Mouse (Mus musculus): ENCODE measurements around the gene Mettl8. TPM values are rescaled to one million over a fixed set of nuclear protein-coding genes. Genes with fewer than 3 reads are reported as not detected.

The Mettl8 gene
- polyA plus RNA-seq, 1 experiment from 2014 or later = 22.9 TPM

DNA sequence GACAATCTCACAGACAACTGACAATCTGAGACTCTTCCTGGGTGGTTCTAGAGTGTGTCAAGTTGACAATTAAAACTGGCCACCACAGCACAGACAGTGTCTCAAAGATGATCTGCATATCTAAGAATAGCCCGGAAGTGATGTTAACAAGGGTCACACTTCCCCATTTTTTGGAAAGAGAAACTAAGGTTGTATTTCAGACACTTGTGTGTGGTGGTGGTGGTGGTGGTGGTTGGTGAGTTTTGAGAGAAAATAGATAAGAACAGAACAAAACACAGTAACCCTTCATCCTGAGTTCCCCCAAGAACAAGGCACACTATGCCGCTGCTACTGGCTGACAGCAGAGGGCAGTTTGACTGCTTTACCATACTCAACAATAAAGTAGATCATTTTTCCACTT is 90.6 kb downstream of the Mettl8 start:
- H3K27me3 ChIP-seq (ENCODE audit: low read depth, poor library complexity, severe bottlenecking) = no peaks in the 10 kb centered on the region
- no peak overlapping the region for H3K27ac ChIP-seq
- WGBS = 92% methylated on average over 2 of the region's 2 CpGs
- H3K9me3 ChIP-seq (replicated peaks) = no peaks in the 10 kb centered on the region
- no peak overlapping the region for H3K4me3 ChIP-seq
- peaks cover 10% of the 10 kb centered on the region; the same call in 1 of the 2 replicates for H3K36me3 ChIP-seq
- no peak for DNase-seq (ENCODE audit: low spot score)
- no peaks in the 10 kb centered on the region for H3K4me1 ChIP-seq

- 87% methylated on average over 1 of the region's 1 CpGs for WGBS
- Histone ChIP-seq H3K27ac (no peak overlapping the region), H3K4me3 (no peak overlapping the region), H3K4me1 (no peaks in the 10 kb centered on the region; the same call in 1 of the 2 replicates), H3K9me3 (replicated peaks) (no peaks in the 10 kb centered on the region), H3K27me3 (ENCODE audit: low read depth, poor library complexity, severe bottlenecking) (no peaks in the 10 kb centered on the region), H3K36me3 (peaks cover 10% of the 10 kb centered on the region; the same call in 1 of the 2 replicates)
- no peak for DNase-seq (ENCODE audit: low spot score)
These were observed 92.5 kb downstream of the Mettl8 start for GRCm38 (mm10) chr2:70962921-70963320.

DNA sequence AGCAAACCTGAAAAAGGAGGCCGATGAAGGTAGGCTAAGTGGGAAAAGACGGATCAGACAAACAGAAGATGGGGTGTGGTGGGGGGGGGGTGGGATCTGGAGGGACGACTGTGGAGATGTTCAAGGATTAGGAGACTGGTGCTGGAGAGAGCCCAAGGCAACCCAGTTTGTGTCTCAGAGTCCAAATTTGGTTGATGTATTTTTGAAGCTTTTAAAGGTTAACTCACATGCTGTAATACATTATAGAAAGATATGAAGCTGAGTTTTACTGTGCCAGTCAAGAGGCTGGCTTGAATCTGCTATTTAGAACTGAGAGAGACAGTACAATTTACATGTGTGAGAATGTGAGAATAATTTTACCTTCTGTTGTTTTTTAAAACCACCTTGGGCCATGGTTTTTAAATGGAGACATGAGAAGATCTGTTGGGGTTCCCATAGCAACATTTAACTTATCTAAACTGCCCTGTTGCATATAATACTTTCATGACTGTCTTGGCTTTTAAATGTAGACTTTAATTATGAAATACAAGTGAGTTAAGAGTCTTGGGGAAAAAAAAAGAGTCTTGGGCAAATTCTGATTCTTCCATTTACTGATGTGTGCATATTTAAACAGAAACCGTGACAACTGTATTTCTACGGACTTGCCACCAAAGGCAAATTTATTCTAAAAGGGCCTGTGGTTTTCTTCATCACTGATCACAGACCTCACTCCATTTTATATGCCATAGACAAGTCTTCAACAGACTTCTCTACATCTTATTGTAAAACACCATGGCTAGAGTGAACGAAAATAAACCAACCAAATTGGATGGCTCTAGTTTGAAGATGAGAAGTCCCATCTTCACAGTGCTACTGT is 94.1 kb downstream of the Mettl8 start:
- no peak overlapping the region for H3K27ac ChIP-seq
- no peak overlapping the region for H3K4me3 ChIP-seq
- H3K4me1 ChIP-seq = no peaks in the 10 kb centered on the region; the same call in 1 of the 2 replicates
- H3K27me3 ChIP-seq (ENCODE audit: low read depth, poor library complexity, severe bottlenecking) = no peaks in the 10 kb centered on the region
- 85% methylated on average over 6 of the region's 6 CpGs for WGBS
- H3K9me3 ChIP-seq (replicated peaks) = no peaks in the 10 kb centered on the region
- peaks cover 10% of the 10 kb centered on the region; the same call in 1 of the 2 replicates for H3K36me3 ChIP-seq
- no peak for DNase-seq (ENCODE audit: low spot score)

DNA sequence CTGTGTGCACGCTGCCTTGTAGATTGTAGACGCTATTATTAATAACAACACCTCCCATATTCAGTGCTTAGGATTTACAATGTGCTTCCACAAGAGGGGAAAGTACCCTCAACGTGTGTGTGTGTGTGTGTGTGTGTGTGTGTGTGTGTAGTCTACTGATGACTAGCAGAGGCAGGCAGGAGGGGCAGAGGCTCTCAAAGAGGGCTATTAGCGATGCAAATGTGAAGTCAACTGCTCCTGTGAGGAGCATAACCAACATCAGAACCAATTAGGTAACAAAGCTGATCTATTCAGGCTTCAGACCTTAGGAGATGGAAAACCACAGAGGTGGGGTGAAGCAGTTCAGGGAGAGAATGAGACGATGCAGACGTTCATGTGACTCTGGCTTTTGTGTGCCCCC is 95.3 kb downstream of the Mettl8 start:
- Histone ChIP-seq H3K36me3 (peaks cover 7% of the 10 kb centered on the region; the same call in 1 of the 2 replicates), H3K9me3 (replicated peaks) (no peaks in the 10 kb centered on the region), H3K4me3 (no peak overlapping the region), H3K27me3 (ENCODE audit: low read depth, poor library complexity, severe bottlenecking) (no peaks in the 10 kb centered on the region), H3K4me1 (no peaks in the 10 kb centered on the region; the same call in 1 of the 2 replicates), H3K27ac (no peak overlapping the region)
- WGBS = 79% methylated on average over 6 of the region's 6 CpGs
- DNase-seq (ENCODE audit: low spot score) = no peak

DNA sequence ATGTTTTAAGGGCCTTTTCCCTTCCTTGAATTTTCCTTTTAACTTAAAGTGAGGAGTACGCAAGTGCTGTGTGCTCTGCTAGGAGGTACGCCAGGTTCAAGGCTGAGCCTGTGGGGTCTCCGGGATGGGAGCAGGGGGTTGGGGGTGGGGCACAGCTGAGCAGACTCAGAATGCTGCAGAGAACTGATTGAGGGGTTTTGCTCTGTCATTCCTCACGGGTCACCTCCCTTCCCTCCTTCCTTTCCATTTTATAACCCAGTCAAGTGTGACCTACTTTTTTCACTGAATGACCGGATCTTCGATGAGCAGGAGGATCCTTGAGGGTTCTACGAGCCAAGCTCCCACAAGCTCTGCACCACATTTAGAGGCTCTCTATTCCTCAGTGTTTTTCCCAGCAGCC is 96.0 kb downstream of the Mettl8 start:
- H3K36me3 ChIP-seq = peaks cover 2% of the 10 kb centered on the region; the same call in 1 of the 2 replicates
- H3K27ac ChIP-seq = no peak overlapping the region
- H3K27me3 ChIP-seq (ENCODE audit: low read depth, poor library complexity, severe bottlenecking) = no peaks in the 10 kb centered on the region
- H3K9me3 ChIP-seq (replicated peaks) = no peaks in the 10 kb centered on the region
- no peaks in the 10 kb centered on the region; the same call in 1 of the 2 replicates for H3K4me1 ChIP-seq
- no peak for DNase-seq (ENCODE audit: low spot score)
- whole genome bisulfite sequencing = 70% methylated on average over 7 of the region's 7 CpGs
- no peak overlapping the region for H3K4me3 ChIP-seq

DNA sequence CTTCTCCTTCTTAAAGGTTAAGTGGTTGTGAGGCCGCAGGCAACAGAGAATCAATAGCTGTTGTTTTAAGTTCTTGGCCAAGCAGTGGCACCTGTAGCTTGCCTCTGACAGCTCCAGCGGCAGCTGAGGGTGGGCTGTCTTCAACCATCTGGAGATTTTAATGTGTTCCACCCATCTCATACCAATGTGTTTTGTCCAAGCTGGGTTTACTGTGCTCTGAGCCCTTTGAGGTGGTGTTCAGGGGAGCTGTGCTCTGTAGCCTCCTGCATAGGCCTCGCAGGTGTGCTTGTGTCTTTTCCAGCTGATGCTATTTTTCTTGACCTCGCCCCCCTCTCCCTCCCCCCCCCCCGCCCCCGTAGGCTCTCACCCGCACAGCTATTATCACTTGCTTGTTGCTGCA is 96.8 kb downstream of the Mettl8 start:
- H3K9me3 ChIP-seq (replicated peaks) = no peaks in the 10 kb centered on the region
- no peak overlapping the region for H3K27ac ChIP-seq
- no peaks in the 10 kb centered on the region; the same call in 1 of the 2 replicates for H3K4me1 ChIP-seq
- no peaks in the 10 kb centered on the region for H3K36me3 ChIP-seq
- no peaks in the 10 kb centered on the region for H3K27me3 ChIP-seq (ENCODE audit: low read depth, poor library complexity, severe bottlenecking)
- no peak for DNase-seq (ENCODE audit: low spot score)
- no peak overlapping the region for H3K4me3 ChIP-seq
- 86% methylated on average over 6 of the region's 7 CpGs for WGBS

DNA sequence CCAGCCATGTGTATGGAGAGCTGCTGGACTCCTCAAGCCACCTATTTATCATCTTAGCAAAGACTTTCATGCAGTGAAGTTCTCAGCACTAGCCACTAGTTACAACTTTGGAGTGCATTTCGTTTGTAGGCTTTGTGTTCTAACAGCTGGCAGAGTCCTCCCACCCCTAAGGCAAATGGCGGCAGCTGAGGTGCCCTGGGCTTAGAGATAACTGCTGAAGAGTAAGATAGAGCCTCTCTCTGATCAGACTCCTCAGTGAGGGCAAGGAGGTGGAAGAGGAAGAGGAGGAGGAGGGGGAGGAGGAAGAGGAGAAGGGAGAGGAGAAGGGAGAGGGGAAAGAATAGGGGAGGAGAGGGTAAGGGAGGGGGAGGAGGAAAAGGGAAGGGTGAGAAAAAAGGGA is 101.8 kb downstream of the Mettl8 start:
- 60% methylated on average over 2 of the region's 2 CpGs for WGBS
- H3K9me3 ChIP-seq (replicated peaks) = no peaks in the 10 kb centered on the region
- no peaks in the 10 kb centered on the region for H3K36me3 ChIP-seq
- no peak overlapping the region for H3K27ac ChIP-seq
- H3K4me3 ChIP-seq = no peak overlapping the region
- H3K4me1 ChIP-seq = no peaks in the 10 kb centered on the region
- no peak for DNase-seq (ENCODE audit: low spot score)
- no peaks in the 10 kb centered on the region for H3K27me3 ChIP-seq (ENCODE audit: low read depth, poor library complexity, severe bottlenecking)

GRCm38 (mm10) chr2:70951944-70952343 is 103.4 kb downstream of the Mettl8 start:
- Histone ChIP-seq H3K4me3 (no peak overlapping the region), H3K27me3 (ENCODE audit: low read depth, poor library complexity, severe bottlenecking) (no peaks in the 10 kb centered on the region), H3K9me3 (replicated peaks) (no peaks in the 10 kb centered on the region), H3K36me3 (no peaks in the 10 kb centered on the region), H3K27ac (no peak overlapping the region), H3K4me1 (no peaks in the 10 kb centered on the region)
- no peak for DNase-seq (ENCODE audit: low spot score)
- WGBS = 92% methylated on average over 2 of the region's 2 CpGs

- no peaks in the 10 kb centered on the region for H3K27me3 ChIP-seq (ENCODE audit: low read depth, poor library complexity, severe bottlenecking)
- H3K9me3 ChIP-seq (replicated peaks) = no peaks in the 10 kb centered on the region
- 86% methylated on average over 8 of the region's 8 CpGs for WGBS
- H3K4me3 ChIP-seq = no peak overlapping the region
- no peaks in the 10 kb centered on the region for H3K4me1 ChIP-seq
- H3K27ac ChIP-seq = no peak overlapping the region
- no peak for DNase-seq (ENCODE audit: low spot score)
- no peaks in the 10 kb centered on the region for H3K36me3 ChIP-seq
These were observed 110.7 kb downstream of the Mettl8 start for GRCm38 (mm10) chr2:70944511-70945305.

GRCm38 (mm10) chr2:70940826-70941225 is 114.6 kb downstream of the Mettl8 start:
- no peak overlapping the region for H3K27ac ChIP-seq
- no peak overlapping the region for H3K4me3 ChIP-seq
- no peaks in the 10 kb centered on the region for H3K27me3 ChIP-seq (ENCODE audit: low read depth, poor library complexity, severe bottlenecking)
- no peak for DNase-seq (ENCODE audit: low spot score)
- 93% methylated on average over 14 of the region's 14 CpGs for WGBS
- H3K4me1 ChIP-seq = no peaks in the 10 kb centered on the region
- no peaks in the 10 kb centered on the region for H3K36me3 ChIP-seq
- no peaks in the 10 kb centered on the region for H3K9me3 ChIP-seq (replicated peaks)

- Histone ChIP-seq H3K27me3 (ENCODE audit: low read depth, poor library complexity, severe bottlenecking) (no peaks in the 10 kb centered on the region), H3K9me3 (replicated peaks) (no peaks in the 10 kb centered on the region), H3K36me3 (no peaks in the 10 kb centered on the region), H3K4me3 (no peak overlapping the region), H3K4me1 (no peaks in the 10 kb centered on the region), H3K27ac (no peak overlapping the region)
- no peak for DNase-seq (ENCODE audit: low spot score)
- 79% methylated on average over 21 of the region's 21 CpGs for WGBS
These were observed 116.4 kb downstream of the Mettl8 start for GRCm38 (mm10) chr2:70938844-70939494.

DNA sequence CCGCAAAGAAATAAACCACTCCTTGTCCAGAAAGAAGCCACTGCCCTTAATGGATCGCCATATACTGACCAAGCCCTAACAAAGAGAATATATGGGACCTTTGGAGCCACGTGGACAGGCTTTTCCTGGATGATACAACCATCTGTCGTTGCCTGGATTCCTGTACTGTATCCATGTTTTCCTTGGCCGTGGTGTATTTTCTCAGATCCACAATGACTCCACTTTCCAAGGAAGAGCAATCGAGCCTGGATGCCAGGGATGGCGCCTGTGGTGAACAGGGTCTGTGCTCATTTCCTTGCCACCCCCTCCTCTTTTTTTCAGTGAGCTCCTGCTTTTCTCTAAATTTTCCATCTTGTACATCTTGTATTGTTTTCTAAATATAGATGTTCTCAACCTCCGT is 120.6 kb downstream of the Mettl8 start:
- no peak for DNase-seq (ENCODE audit: low spot score)
- Histone ChIP-seq H3K9me3 (replicated peaks) (no peaks in the 10 kb centered on the region), H3K27me3 (ENCODE audit: low read depth, poor library complexity, severe bottlenecking) (no peaks in the 10 kb centered on the region), H3K4me3 (no peak overlapping the region), H3K27ac (no peak overlapping the region), H3K36me3 (no peaks in the 10 kb centered on the region), H3K4me1 (no peaks in the 10 kb centered on the region)
- 88% methylated on average over 8 of the region's 8 CpGs for WGBS

DNA sequence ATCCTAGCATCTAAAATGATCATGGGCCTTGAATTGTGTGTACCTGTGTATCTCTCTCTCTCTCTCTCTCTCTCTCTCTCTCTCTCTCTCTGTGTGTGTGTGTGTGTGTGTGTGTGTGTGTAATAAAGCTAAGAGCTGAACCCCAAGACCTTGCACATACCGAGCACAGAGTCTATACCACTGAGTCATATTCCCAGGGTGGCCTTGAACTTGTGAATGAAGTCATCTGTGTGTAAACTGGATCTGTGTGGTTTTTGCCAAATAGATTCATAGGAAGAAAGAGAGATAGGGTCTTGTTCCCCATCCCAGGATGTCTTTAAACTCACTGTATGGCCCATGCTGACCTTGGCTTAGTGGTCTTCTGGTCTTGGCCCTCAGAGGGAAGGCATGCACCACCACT is 121.9 kb downstream of the Mettl8 start:
- Histone ChIP-seq H3K27ac (no peak overlapping the region), H3K4me3 (no peak overlapping the region), H3K36me3 (no peaks in the 10 kb centered on the region), H3K4me1 (no peaks in the 10 kb centered on the region), H3K9me3 (replicated peaks) (no peaks in the 10 kb centered on the region), H3K27me3 (ENCODE audit: low read depth, poor library complexity, severe bottlenecking) (no peaks in the 10 kb centered on the region)
- no peak for DNase-seq (ENCODE audit: low spot score)
- 91% methylated on average over 1 of the region's 1 CpGs for WGBS
